Mouse (Mus musculus): Measurements from ENCODE around the gene Pdzd4. TPM values are rescaled to one million over a fixed set of nuclear protein-coding genes. Genes with fewer than 3 reads are reported as not detected.

Pdzd4 gene
- polyA plus RNA-seq, 1 experiment from 2014 or later = 8.0 TPM

Other genes starting within 250 kb of the Pdzd4 start
- 0.22 and 0.27 TPM in 2 replicates for gene Dusp9, start 185.6 kb downstream of the Pdzd4 start, polyA plus RNA-seq (2014; fragmentation: Nextera tagmentation; extraction: Ambion mirVana)
- gene Pnck, start 164.9 kb downstream of the Pdzd4 start, polyA plus RNA-seq (2014; fragmentation: Nextera tagmentation; extraction: Ambion mirVana) = 116 and 118 TPM in 2 replicates
- 6.2 and 6.8 TPM in 2 replicates for gene Slc6a8, start 151.8 kb downstream of the Pdzd4 start, polyA plus RNA-seq (2014; fragmentation: Nextera tagmentation; extraction: Ambion mirVana)
- gene Bcap31, start 108.8 kb downstream of the Pdzd4 start, polyA plus RNA-seq (2014; fragmentation: Nextera tagmentation; extraction: Ambion mirVana) = 113 and 119 TPM in 2 replicates
- 7.3 and 9.1 TPM in 2 replicates for gene Abcd1, start 108.4 kb downstream of the Pdzd4 start, polyA plus RNA-seq (2014; fragmentation: Nextera tagmentation; extraction: Ambion mirVana)
- 0.08 and 0.11 TPM in 2 replicates for gene Plxnb3, start 67.9 kb downstream of the Pdzd4 start, polyA plus RNA-seq (2014; fragmentation: Nextera tagmentation; extraction: Ambion mirVana)
- gene Srpk3, start 50.6 kb downstream of the Pdzd4 start, polyA plus RNA-seq (2014; fragmentation: Nextera tagmentation; extraction: Ambion mirVana) = 1.1 and 1.8 TPM in 2 replicates
- 253 and 290 TPM in 2 replicates for gene Idh3g, start 38.1 kb downstream of the Pdzd4 start, polyA plus RNA-seq (2014; fragmentation: Nextera tagmentation; extraction: Ambion mirVana)
- gene Ssr4, start 37.9 kb downstream of the Pdzd4 start, polyA plus RNA-seq (2014; fragmentation: Nextera tagmentation; extraction: Ambion mirVana) = 148 and 189 TPM in 2 replicates
- 0.26 TPM in 1 of 2 replicates, not detected in the other for gene Avpr2, start 67.1 kb upstream of the Pdzd4 start, polyA plus RNA-seq (2014; fragmentation: Nextera tagmentation; extraction: Ambion mirVana)
- 53.6 and 77.2 TPM in 2 replicates for gene L1cam, start 71.1 kb upstream of the Pdzd4 start, polyA plus RNA-seq (2014; fragmentation: Nextera tagmentation; extraction: Ambion mirVana)
- 1.3 and 2.0 TPM in 2 replicates for gene Arhgap4, start 96.9 kb upstream of the Pdzd4 start, polyA plus RNA-seq (2014; fragmentation: Nextera tagmentation; extraction: Ambion mirVana)
- 104 TPM in 2 replicates for gene Naa10, start 97.0 kb upstream of the Pdzd4 start, polyA plus RNA-seq (2014; fragmentation: Nextera tagmentation; extraction: Ambion mirVana)
- gene Renbp, start 105.9 kb upstream of the Pdzd4 start, polyA plus RNA-seq (2014; fragmentation: Nextera tagmentation; extraction: Ambion mirVana) = 8.9 and 9.3 TPM in 2 replicates
- 58.3 and 61.1 TPM in 2 replicates for gene Hcfc1, start 141.4 kb upstream of the Pdzd4 start, polyA plus RNA-seq (2014; fragmentation: Nextera tagmentation; extraction: Ambion mirVana)
- gene Irak1, start 198.9 kb upstream of the Pdzd4 start, polyA plus RNA-seq (2014; fragmentation: Nextera tagmentation; extraction: Ambion mirVana) = 22.9 and 23.7 TPM in 2 replicates